Mouse (Mus musculus) thymus, adult 2 months (tissue): ENCODE results near the gene Tcf7l2.

ENCODE experiments used
- CTCF ChIP-seq: fragments of 200-500 bp; IDR thresholded peaks from 2 replicates; pipeline ENCODE4 v1.5.1; 2012; ENCODE audit warnings: mild to moderate bottlenecking, control low read depth, low read length, moderate library complexity, borderline replicate concordance; ENCODE audit not compliant: control insufficient read depth, poor library complexity, insufficient read depth; ENCODE audit errors: extremely low read depth
- POLR2A ChIP-seq: fragments of 200-500 bp; IDR thresholded peaks from 2 replicates; pipeline ENCODE4 v1.6.1; 2012; ENCODE audit warnings: mild to moderate bottlenecking, low read length, control low read depth, moderate library complexity; ENCODE audit not compliant: control insufficient read depth, poor library complexity, insufficient read depth; ENCODE audit errors: extremely low read depth

DNA sequence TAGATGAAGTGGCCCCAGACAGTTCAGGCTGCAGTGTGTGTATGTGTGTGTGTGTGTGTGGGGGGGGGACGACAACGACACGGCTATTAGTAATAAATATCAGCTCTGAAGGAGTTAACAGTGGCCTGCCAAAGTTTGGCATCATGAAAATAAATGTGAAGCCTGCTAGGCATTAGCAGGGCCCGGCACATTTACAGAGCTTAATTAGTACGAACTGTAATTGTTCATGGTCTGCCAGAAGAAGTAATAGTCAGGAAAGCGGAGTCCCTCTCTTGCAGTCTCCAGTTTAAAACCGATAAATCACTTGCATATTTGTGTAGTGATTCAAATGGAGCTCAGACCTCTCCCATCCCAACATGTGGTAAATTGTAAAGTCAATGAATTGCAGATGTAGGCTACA lies 7.9 kb downstream of the Tcf7l2 start:
- TF ChIP-seq CTCF (no peak), POLR2A (no peak)
